Mouse (Mus musculus) thymus, postnatal 10 days (tissue): ENCODE measurements around the gene Agl.
"Not testable (repeated sequence)": the region's sequence is repeated elsewhere in the genome, so short reads cannot be mapped to it uniquely, and the experiment has no call there.

ENCODE experiments used
- DNase-seq, 2 experiments: peaks; one replicate each; pipeline ENCODE4 v3.0.0; 2021; ENCODE audit warnings: low spot score in 2 of 2

Agl gene

DNA sequence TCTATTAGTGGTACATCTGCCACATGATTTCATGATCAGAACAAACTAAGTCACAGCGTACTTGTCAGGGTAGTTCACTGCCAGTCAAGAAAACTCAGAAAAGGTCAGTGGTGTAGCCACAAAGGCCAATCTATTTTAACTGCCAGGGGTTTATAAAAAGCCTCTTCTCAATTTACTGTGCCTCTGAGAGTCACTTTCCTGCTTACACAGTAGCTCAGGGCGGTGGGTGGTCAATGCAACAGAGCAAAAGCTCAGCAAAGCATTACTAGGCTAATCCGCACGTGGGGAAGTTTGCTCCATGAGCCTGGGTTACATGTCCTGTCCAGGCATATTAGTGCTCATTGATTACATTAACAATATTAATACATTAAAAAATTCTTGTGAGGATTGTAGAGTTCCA is 8.0 kb upstream of the Agl start:
- DNase-seq = no peak

DNA sequence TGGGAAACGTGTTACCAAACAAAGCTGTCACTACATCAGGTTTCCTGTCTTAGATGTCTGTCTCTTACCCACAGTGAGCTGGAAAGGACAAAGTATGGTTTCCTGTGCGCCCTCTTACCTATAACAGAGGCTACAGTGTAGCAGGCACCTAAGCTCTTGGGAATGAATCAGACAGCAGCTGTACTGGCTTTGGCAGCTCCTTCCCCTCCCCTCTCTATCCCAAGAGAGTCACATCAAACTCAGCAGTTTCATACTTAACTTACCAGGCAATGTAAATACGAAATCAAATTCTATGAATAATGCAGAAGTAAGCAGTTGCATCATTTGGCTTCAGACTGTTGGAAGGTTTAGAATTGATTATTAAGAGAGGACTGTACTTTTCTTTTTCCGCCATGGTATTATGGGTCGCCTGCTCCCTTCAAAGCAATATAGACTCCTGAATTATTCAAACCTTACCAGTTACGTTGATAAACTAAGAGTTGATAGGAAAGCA is 7.4 kb upstream of the Agl start:
- no peak for DNase-seq

- DNase-seq = no peak
Measured at GRCm38 (mm10) chr3:116812946-116813345, 5.0 kb upstream of the Agl start.

DNA sequence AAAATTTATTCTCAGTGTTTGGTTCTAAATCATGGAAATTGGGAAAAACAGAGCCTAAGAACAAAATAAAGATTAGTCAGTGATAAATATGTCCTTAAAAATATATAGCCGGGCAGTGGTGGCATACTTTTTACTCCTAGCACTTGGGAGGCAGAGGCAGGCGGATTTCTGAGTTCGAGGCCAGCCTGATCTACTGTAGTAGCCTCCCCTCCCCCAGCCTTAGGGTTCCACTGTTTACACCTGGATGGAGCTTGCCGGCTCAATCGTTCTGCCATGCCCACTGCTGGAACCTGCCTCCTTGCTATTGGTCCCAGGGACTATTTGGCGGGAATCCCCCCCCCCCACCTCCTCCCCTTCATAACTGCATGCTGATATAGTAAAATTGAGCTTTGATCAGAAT is 2.4 kb upstream of the Agl start:
- DNase-seq = not testable (repeated sequence)

DNA sequence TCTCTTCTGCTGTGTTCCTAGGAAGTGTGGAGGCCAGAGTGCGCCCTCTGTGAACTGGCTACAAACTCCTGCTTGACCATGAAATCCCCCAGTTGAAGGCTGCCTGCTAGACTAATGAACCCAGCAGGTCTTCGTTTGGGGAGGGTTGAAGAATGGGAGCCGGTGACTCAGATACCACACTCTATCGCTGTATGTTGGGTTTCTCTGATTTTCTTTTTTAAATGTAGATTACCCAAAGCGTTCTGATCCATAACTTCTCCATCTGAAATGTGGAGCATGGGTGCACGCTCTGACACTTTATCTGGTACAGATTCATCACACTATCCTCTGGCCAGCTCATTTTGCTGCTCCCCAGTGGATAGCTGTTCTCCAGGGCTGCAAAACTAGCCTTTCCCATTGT is 1.3 kb upstream of the Agl start:
- DNase-seq = no peak

DNA sequence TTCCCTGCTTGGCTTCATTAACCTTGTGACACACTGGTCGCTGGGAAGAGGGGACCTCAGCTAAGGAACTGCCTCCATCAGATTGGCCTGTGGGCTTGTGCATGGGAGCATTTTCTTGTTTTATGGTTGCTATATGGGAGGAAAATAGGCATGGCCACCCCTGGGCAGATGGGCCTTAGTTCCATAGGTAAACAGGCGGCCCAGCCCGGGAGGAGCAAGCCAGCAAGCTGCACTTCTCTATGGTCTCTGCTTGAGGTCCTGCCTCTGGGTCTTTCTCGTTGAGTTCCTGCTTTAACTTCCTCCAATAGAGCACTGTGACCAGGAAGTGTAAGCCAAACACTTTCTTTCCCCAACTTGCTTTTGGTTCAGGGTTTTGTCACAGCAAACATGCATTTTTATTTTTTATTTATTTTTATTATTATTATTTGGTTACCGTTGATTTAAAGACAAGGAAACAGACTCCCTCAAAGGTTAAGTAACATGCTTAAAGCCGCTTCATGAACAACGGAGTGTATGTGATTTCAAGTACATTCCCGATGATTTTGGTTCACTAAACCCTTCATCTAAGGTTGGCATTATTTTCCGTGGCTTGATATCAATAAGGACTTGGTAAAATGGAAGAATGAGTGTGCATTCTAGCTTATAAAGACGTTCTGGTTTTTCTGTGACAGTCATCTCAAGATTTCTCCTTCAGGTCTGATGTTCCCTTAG is 696 bp upstream of the Agl start:
- peak; percentile 19 to 29 for DNase-seq

- DNase-seq = no peak
Measured at GRCm38 (mm10) chr3:116805866-116806265, 2.1 kb downstream of the Agl start.

DNA sequence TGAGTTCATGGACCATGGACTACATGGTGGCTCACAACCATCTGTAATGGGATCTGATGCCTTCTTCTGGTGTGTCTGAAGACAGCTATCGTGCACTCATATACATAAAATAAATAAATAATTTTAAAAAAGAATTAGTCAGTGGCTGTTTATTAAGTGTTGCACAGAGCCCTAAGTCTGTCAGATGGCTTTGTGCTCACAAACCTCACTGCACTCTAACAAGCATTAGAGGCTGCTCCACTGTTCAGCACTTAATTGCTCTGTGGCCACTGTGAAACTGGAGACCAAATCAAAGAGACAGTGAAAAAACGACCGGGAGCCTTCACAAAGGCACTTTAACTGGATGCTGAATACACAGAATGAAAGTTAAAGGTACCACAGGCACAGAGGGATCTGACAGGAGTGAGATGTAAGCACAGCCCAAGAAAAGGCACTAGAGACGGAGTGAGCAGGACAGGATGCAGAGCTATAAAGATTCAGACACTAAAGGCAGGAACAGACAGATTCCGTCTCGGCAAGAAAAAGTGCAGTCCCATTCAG is 3.1 kb downstream of the Agl start:
- no peak for DNase-seq

GRCm38 (mm10) chr3:116801755-116802154 is 6.2 kb downstream of the Agl start:
- DNase-seq = no peak

DNA sequence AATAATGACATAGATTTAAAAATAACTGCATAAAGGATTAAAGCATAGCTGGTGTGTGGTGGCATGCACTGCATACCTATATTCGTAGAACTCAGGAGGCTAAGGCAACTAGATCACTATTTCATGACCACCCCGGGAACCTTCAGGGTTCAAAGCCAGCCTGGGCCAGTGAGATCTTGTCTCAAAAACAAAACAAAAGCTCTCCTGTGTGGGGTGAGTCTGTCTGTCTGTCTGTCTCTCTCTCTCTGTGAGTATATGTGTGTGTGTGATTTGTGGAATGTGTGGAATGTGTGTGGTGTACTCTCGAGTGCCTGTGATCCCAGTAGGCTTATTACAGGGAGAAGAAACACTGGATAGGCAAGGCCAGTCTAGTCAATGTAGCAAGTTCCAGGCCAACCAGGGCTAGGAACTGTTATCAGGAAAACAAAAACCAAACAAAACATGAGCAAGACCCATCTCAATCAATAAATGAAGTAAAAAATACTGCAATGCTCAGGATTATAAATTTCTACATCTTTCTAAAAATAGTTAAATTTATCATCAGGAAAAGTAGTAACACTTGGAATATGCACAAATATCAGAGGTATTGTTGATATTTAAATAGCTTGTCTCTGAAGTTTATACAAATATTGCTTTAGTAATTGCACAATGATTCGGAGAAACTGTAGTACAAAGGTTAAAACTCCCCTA is 9.0 kb downstream of the Agl start:
- DNase-seq = no peak

DNA sequence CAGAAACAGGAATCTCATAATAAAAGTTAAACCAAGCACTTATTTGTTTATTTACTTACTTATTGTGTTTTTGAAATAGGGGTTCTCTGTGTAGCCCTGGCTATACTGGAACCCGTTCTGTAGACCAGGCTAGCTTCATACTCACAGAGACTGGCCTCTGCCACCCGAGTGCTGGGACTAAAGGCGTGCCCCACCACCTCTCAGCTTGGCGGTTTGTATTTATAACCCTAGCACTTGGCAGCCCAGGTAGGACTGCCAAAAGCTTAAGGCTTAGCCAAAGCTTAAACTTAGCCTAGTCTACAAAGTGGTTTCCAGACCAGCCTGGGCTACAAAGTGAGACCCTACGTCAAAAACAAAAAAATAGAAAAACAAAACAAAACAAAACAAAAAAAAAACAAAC is 19.1 kb downstream of the Agl start:
- DNase-seq = no peak

DNA sequence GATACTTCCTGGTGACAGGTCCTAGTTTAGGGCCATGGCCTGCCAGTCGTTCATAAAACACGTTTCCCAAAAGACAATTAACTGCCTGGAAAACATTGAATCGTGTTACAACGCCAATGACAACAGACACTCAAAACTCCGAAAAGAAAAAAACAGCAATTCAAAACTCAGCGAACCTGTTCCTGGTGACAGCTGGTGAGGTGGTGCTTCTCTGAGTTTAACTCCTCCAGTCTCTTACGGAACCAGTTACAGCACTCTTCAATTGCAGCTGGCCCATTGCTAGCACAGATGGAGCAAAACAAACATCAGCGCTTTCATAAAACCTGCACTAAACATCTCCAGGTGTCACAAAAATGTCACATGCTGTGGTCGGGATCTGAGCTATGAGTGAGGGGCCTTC is 21.4 kb downstream of the Agl start:
- DNase-seq = no peak

DNA sequence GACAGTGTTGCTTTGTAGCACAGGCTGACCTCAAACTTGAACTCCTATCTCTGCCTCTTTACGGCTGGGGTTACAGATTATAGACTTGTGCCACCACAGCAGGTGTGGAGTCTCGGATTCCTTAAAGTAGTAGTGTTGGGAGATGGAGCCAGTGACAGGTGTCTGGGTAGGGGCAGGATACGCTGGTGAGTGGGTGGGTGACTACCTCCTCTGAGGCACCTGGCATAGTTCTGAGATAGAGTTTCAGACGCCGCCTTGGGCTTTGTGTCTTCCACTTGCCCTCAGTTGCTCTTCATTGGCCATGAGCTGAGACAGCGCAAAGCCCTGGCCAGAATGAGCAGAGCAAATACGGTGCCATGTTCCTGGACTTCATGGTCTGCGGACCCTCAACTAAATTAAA is 22.1 kb downstream of the Agl start:
- no peak for DNase-seq

GRCm38 (mm10) chr3:116784811-116785210 is 23.2 kb downstream of the Agl start:
- DNase-seq = no peak

DNA sequence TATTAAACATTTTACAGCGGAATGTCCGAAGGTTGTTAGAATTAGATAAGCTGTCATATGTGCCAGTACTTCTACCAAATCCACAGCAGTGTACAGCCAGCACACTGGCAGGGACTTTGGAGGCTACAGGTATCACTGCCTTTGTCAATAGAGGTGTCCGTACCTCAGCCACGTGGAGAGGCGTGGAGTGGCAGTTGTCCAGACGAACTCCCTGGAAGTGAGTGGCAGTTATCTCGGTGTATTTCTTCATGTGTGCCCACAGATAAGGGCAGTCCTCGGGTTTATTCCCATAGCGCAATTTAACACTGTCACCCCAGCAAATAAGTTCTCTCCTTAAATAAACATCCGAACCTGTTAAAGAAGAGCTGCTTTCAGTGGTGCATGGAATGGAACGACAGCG is 23.7 kb downstream of the Agl start:
- no peak for DNase-seq

- no peak for DNase-seq
Measured at GRCm38 (mm10) chr3:116776961-116777360, 31.0 kb downstream of the Agl start.

DNA sequence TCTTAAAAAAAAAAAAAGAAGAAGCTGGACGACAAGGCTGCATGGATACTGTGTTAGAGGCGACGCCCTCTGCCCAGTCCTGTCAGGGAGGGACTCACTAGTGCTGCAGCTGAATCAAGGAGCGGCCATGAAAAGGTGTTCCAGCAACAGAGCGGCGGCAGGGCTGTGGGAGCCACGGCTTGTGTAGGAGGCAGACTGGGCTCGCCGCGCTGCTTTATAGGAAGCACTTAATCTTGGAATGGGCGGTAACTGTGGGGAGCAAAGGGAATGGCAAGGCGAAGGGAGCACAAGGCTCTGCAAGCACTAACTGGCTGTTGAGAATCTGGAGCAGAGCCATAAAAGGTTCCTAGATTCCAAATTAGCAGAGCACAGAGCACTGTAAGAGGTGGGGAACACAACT is 34.1 kb downstream of the Agl start:
- no peak for DNase-seq

DNA sequence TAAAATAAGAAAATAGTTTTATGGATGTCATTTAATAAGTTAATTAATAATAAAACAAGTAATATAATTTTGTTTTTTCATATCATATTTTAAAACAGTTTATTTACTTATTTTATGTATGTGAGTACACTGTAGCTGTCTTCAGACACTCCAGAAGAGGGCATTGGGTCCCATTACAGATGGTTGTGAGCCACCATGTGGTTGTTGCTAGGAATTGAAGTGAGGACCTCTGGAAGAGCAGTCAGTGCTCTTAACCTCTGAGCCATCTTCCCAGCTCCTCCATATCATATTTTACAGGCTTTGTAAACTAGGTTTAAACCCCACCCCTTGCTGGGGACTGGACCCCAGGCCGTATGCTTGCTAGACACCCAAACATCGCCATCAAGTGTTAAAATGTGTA is 36.4 kb downstream of the Agl start:
- DNase-seq = no peak

GRCm38 (mm10) chr3:116766963-116767362 is 41.0 kb downstream of the Agl start:
- DNase-seq = peak in 1 of 2 experiments; percentile 29

DNA sequence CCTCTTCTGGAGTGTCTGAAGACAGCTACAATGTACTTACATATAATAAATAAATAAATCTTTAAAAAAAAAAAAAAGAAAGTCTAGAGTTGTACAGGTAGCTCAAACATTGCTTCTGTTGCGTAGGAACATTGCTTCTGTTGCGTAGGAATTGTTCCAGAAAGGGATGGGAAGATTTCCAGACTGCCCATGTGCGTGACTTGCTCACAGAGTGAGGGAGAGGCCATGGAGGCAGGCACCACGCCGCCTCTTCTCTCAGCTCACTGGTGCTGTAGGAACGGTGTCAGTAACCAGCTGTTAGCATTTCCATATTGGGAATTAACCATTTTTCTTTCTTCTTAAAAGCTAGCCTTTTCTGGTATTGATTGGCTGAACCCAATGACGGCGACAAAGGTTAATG is 55.1 kb downstream of the Agl start:
- no peak for DNase-seq

- DNase-seq = peak; percentile 23 to 56
Measured at GRCm38 (mm10) chr3:116751191-116751860, 56.6 kb downstream of the Agl start.

- peak in 1 of 2 experiments; percentile 49 for DNase-seq
Measured at GRCm38 (mm10) chr3:116748391-116749170, 59.4 kb downstream of the Agl start.
